In the genomic region with DNA sequence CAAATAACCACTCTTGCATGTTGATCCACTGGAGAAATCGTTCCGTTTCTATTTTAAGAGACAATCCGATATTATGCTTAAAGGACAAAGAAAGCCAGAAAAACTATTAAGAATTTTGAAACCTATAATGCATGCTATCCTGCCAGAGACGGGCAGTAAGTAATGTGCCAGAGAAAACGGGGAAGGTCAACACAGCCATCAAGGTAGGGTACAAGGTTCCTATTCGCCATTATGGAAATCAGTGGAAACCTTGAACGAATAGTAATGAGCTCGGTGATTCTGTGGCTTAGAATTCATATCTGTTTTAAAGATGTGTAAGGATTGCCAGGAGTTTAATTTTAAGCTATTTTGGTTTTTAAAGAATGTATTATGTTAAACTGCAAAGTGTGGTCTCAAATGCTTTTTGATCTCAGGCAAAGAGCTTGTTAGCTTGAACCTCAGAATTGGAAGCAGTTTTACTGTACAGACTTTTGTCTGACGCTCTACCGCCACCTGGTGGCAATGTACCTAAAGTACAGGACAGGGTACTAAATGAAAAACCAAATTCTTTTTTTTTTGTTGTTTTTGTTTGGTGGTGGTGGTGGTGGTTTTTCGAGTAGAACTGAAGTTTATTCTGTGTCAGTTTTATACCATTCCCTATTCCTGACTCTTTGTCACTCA, we compare ENCODE assay signal across 8 mouse cellular contexts.
DNase-seq lines count a peak whose midpoint lies in the region; ATAC-seq lines count a peak whose summit lies in the region.

No protein-coding gene starts in this region.

- H3K4me1 ChIP-seq in hindbrain, embryonic 11.5 days (replicated peaks; ENCODE audit: control insufficient read depth, insufficient read depth, low read length), result no peaks in the 10 kb centered on the region
- peaks cover 3% of the 10 kb centered on the region for H3K4me1 ChIP-seq in limb, embryonic 10.5 days
- no peaks in the 10 kb centered on the region for H3K4me1 ChIP-seq in neural tube, embryonic 14.5 days (ENCODE audit: control insufficient read depth, insufficient read depth, low read length)

- H3K4me3 ChIP-seq in hindbrain, embryonic 11.5 days (ENCODE audit: low read depth, low read length), result no peak overlapping the region
- H3K4me3 ChIP-seq in limb, embryonic 10.5 days, result no peak overlapping the region
- H3K4me3 ChIP-seq in neural tube, embryonic 14.5 days (ENCODE audit: low read depth, low read length), result no peak overlapping the region

- no peaks in the 10 kb centered on the region for H3K36me3 ChIP-seq in hindbrain, embryonic 11.5 days (ENCODE audit: control insufficient read depth, insufficient read depth, low read length)
- H3K36me3 ChIP-seq in limb, embryonic 10.5 days, result no peaks in the 10 kb centered on the region
- no peaks in the 10 kb centered on the region for H3K36me3 ChIP-seq in neural tube, embryonic 14.5 days (ENCODE audit: control insufficient read depth, insufficient read depth, low read length)

- no peak overlapping the region for H3K9ac ChIP-seq in hindbrain, embryonic 11.5 days (ENCODE audit: low read depth, low read length)
- H3K9ac ChIP-seq in neural tube, embryonic 14.5 days (replicated peaks; ENCODE audit: low read depth, low read length), result no peak overlapping the region

- WGBS in hindbrain, embryonic 11.5 days, result 61% methylated on average over 11 of the region's 11 CpGs
- WGBS in limb, embryonic 10.5 days, result 60% methylated on average over 11 of the region's 11 CpGs
- WGBS in neural tube, embryonic 14.5 days, result 55% methylated on average over 11 of the region's 11 CpGs

- H3K27ac ChIP-seq in hindbrain, embryonic 11.5 days (ENCODE audit: low read depth, low read length), result no peak overlapping the region
- H3K27ac ChIP-seq in limb, embryonic 10.5 days, result no peak overlapping the region
- no peak overlapping the region for H3K27ac ChIP-seq in neural tube, embryonic 14.5 days (ENCODE audit: low read depth, low read length)

- peak; percentile 48; the same call in 1 of the 2 replicates for ATAC-seq in hindbrain, embryonic 11.5 days (ENCODE audit: low FRiP score)
- ATAC-seq in neural tube, embryonic 14.5 days (ENCODE audit: low read depth), result peak; percentile 68; the same call in 1 of the 2 replicates

- no peaks in the 10 kb centered on the region for H3K9me3 ChIP-seq in hindbrain, embryonic 11.5 days (ENCODE audit: control insufficient read depth, low read length)
- H3K9me3 ChIP-seq in limb, embryonic 10.5 days (replicated peaks), result no peaks in the 10 kb centered on the region
- no peaks in the 10 kb centered on the region for H3K9me3 ChIP-seq in neural tube, embryonic 14.5 days (ENCODE audit: control insufficient read depth, low read length)

- peak; percentile 65 for DNase-seq in left cerebral cortex, adult 11 months (ENCODE audit: low spot score)
- DNase-seq in left cerebral cortex, adult 8-10 months (ENCODE audit: low spot score in 2 of 2), result no peak
- DNase-seq in adrenal gland, postnatal 10 days, result peak; percentile 83
- DNase-seq in embryo, embryonic 9.5 days (ENCODE audit: extremely low spot score), result peak; percentile 57
- peak; percentile 85 for DNase-seq in hindbrain, embryonic 11.5 days (ENCODE audit: low spot score)
- peak; percentile 76 for DNase-seq in limb, embryonic 10.5 days (ENCODE audit: low spot score)
- DNase-seq in urinary bladder, postnatal 25 days (ENCODE audit: low spot score), result peak; percentile 73

- H3K27me3 ChIP-seq in hindbrain, embryonic 11.5 days (ENCODE audit: control insufficient read depth, insufficient read depth, low read length), result no peaks in the 10 kb centered on the region
- H3K27me3 ChIP-seq in limb, embryonic 10.5 days (ENCODE audit: low read depth, poor library complexity, severe bottlenecking), result no peaks in the 10 kb centered on the region
- no peaks in the 10 kb centered on the region for H3K27me3 ChIP-seq in neural tube, embryonic 14.5 days (ENCODE audit: control insufficient read depth, insufficient read depth, low read length)

- H3K4me2 ChIP-seq in hindbrain, embryonic 11.5 days (replicated peaks; ENCODE audit: low read depth, low read length), result no peak overlapping the region
- no peak overlapping the region for H3K4me2 ChIP-seq in neural tube, embryonic 14.5 days (ENCODE audit: low read depth, low read length)

Comparison
In these comparisons a context has a peak if more than half of its experiments do, and no peak if none do; other contexts are left out.
1. DNase-seq: peak in left cerebral cortex, adult 11 months (single experiment), adrenal gland, postnatal 10 days (single experiment), embryo, embryonic 9.5 days (single experiment), hindbrain, embryonic 11.5 days (single experiment), limb, embryonic 10.5 days (single experiment) and urinary bladder, postnatal 25 days (single experiment); none in left cerebral cortex, adult 8-10 months (0 of 2).